18 mouse cellular contexts compared by ENCODE assay signal in genomic region chr10:13109781-13110180, GRCm38 (mm10). TPM values are rescaled to one million over a fixed set of nuclear protein-coding genes. Genes with fewer than 3 reads are reported as not detected.
DNase-seq lines count a peak whose midpoint lies in the region; ATAC-seq lines count a peak whose summit lies in the region.
"Had no signal": no experiment of that assay in that cellular context is flagged by ENCODE, and none has a peak within 500 bp of the region (broad histone marks: within the 10 kb centered on the region; RNA-seq: fewer than 3 reads in every experiment).

No protein-coding gene starts in this region.

- DNase-seq in heart, adult 11 months, result peak; percentile 70
- DNase-seq in heart, postnatal 25 days (ENCODE audit: low spot score), result no peak
- no peak for DNase-seq in hindbrain, embryonic 14.5 days (ENCODE audit: low spot score)
- no peak for DNase-seq in neural tube, embryonic 11.5 days (ENCODE audit: low spot score)
- DNase-seq in neural tube, embryonic 10.5 days (ENCODE audit: extremely low spot score, low spot score), result no peak
- DNase-seq in thymus, postnatal 25 days, result no peak
- DNase-seq: cerebellum, postnatal 10 days; embryo, embryonic 11 days; lung, postnatal 10 days; right cerebral cortex, postnatal 14 days; thymus, postnatal 14 days had no signal

- no peak overlapping the region for H3K4me3 ChIP-seq in hindbrain, embryonic 12.5 days
- no peak overlapping the region for H3K4me3 ChIP-seq in hindbrain, embryonic 14.5 days (replicated peaks; ENCODE audit: low read length)
- H3K4me3 ChIP-seq in neural tube, embryonic 11.5 days (ENCODE audit: low read depth, low read length), result no peak overlapping the region
- H3K4me3 ChIP-seq: erythroblast, embryonic 14.5 days; liver, embryonic 15.5 days; megakaryocyte, embryonic 14.5 days had no signal

- no peak for ATAC-seq in hindbrain, embryonic 12.5 days (ENCODE audit: low FRiP score)
- no peak for ATAC-seq in hindbrain, embryonic 14.5 days (ENCODE audit: low FRiP score)
- ATAC-seq in neural tube, embryonic 11.5 days (ENCODE audit: insufficient read depth, low FRiP score, low TSS enrichment), result no peak
- ATAC-seq: inflammation-experienced regulatory T-cells, adult 6 months; Patski had no signal

- intact Hi-C loops in heart, postnatal 25 days (cut with DNase I), result no loop called here

- no peaks in the 10 kb centered on the region for H3K9me3 ChIP-seq in hindbrain, embryonic 12.5 days (replicated peaks)
- H3K9me3 ChIP-seq in hindbrain, embryonic 14.5 days (ENCODE audit: control insufficient read depth, low read length), result no peaks in the 10 kb centered on the region
- no peaks in the 10 kb centered on the region for H3K9me3 ChIP-seq in neural tube, embryonic 11.5 days (ENCODE audit: control insufficient read depth, low read length)
- H3K9me3 ChIP-seq: liver, embryonic 15.5 days; megakaryocyte, embryonic 14.5 days had no signal

- H3K9ac ChIP-seq in hindbrain, embryonic 12.5 days, result no peak overlapping the region
- H3K9ac ChIP-seq in hindbrain, embryonic 14.5 days, result no peak overlapping the region
- H3K9ac ChIP-seq in neural tube, embryonic 11.5 days (ENCODE audit: low read length), result no peak overlapping the region
- H3K9ac ChIP-seq: liver, embryonic 15.5 days had no signal

- no peaks in the 10 kb centered on the region for H3K36me3 ChIP-seq in hindbrain, embryonic 12.5 days
- no peaks in the 10 kb centered on the region for H3K36me3 ChIP-seq in hindbrain, embryonic 14.5 days (replicated peaks; ENCODE audit: control insufficient read depth, insufficient read depth)
- H3K36me3 ChIP-seq in neural tube, embryonic 11.5 days (ENCODE audit: control insufficient read depth, insufficient read depth, low read length), result no peaks in the 10 kb centered on the region
- H3K36me3 ChIP-seq: liver, embryonic 15.5 days had no signal

- peaks cover 42% of the 10 kb centered on the region for H3K4me1 ChIP-seq in hindbrain, embryonic 12.5 days
- H3K4me1 ChIP-seq in hindbrain, embryonic 14.5 days (replicated peaks; ENCODE audit: control insufficient read depth, insufficient read depth, low read length), result peaks cover 19% of the 10 kb centered on the region
- H3K4me1 ChIP-seq in neural tube, embryonic 11.5 days (ENCODE audit: control insufficient read depth, insufficient read depth, low read length), result peaks cover 29% of the 10 kb centered on the region
- H3K4me1 ChIP-seq: liver, embryonic 15.5 days; megakaryocyte, embryonic 14.5 days had no signal

- 0 out of 2 replicates have a peak overlapping the region, but pooled peaks have one; percentile 0 for H3K27ac ChIP-seq in hindbrain, embryonic 12.5 days
- no peak overlapping the region for H3K27ac ChIP-seq in hindbrain, embryonic 14.5 days
- peak overlapping the region; percentile 51 for H3K27ac ChIP-seq in neural tube, embryonic 11.5 days (ENCODE audit: low read depth, low read length)
- H3K27ac ChIP-seq: liver, embryonic 15.5 days; stomach, postnatal 0 days had no signal

- H3K27me3 ChIP-seq in hindbrain, embryonic 12.5 days, result no peaks in the 10 kb centered on the region
- no peaks in the 10 kb centered on the region for H3K27me3 ChIP-seq in hindbrain, embryonic 14.5 days (ENCODE audit: control insufficient read depth, insufficient read depth, low read length)
- H3K27me3 ChIP-seq in neural tube, embryonic 11.5 days (ENCODE audit: control insufficient read depth, insufficient read depth, low read length), result no peaks in the 10 kb centered on the region
- H3K27me3 ChIP-seq: liver, embryonic 15.5 days; Patski had no signal

- H3K4me2 ChIP-seq in hindbrain, embryonic 12.5 days (replicated peaks), result no peak overlapping the region
- H3K4me2 ChIP-seq in hindbrain, embryonic 14.5 days (replicated peaks), result no peak overlapping the region
- H3K4me2 ChIP-seq in neural tube, embryonic 11.5 days (ENCODE audit: low read depth), result no peak overlapping the region
- H3K4me2 ChIP-seq: liver, embryonic 15.5 days had no signal

- 44% methylated on average over 1 of the region's 1 CpGs for WGBS in hindbrain, embryonic 12.5 days
- 77% methylated on average over 1 of the region's 1 CpGs for WGBS in hindbrain, embryonic 14.5 days
- WGBS in neural tube, embryonic 11.5 days, result 70% methylated on average over 1 of the region's 1 CpGs

RNA-seq across cellular contexts. Expression of gene Plagl1, which starts 49.5 kb away (rescaled TPM):
- 10 to 100 TPM in 1 of 2 experiments, 1 to 10 TPM in 1; 9.6 to 12.4 TPM for total RNA-seq in heart, postnatal 25 days (2021)
- 60.3 and 80.0 TPM in 2 replicates for polyA plus RNA-seq in hindbrain, embryonic 12.5 days (2016; fragmentation: Nextera tagmentation; extraction: Ambion mirVana)
- 40.8 and 44.1 TPM in 2 replicates for polyA plus RNA-seq in hindbrain, embryonic 14.5 days (2014; fragmentation: Nextera tagmentation; extraction: Ambion mirVana)
- 147 and 150 TPM in 2 replicates for polyA plus RNA-seq in neural tube, embryonic 11.5 days (2014; fragmentation: Nextera tagmentation; extraction: Ambion mirVana)
